Comparison of ENCODE assay signal across 10 mouse cellular contexts in the genomic region with DNA sequence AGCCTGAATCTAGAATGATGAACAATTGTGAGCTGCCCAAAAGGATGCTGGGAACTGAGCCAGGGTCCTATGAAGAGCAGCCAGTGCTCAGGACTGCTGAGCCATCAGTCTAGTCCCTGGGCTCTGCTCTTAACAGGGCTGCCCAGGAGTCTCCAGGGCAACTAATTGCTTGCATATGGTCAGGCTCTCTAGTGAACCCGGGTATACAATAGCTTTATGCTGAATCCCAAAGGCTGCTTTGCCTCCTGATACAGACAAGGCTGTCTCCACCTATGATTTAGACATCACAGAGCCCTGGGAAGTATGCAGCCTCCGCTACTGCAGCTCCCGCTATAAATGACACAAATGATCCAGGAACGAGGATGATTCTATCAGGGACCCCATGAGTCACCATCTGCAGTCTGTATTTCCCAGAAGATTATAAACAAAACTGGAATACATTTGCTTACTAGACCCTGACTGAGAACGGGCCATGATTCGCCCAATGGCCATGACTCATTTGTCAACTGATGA. TPM values are rescaled to one million over a fixed set of nuclear protein-coding genes. Genes with fewer than 3 reads are reported as not detected.
DNase-seq lines count a peak whose midpoint lies in the region; TF ChIP-seq lines count a peak whose summit lies in the region.
"Had no signal": no experiment of that assay in that cellular context is flagged by ENCODE, and none has a peak within 500 bp of the region (broad histone marks: within the 10 kb centered on the region; RNA-seq: fewer than 3 reads in every experiment).

No protein-coding gene starts in this region.

- H3K36me3 ChIP-seq in kidney, adult 2 months (ENCODE audit: control insufficient read depth, insufficient read depth, low read length) = no peaks in the 10 kb centered on the region
- H3K36me3 ChIP-seq: liver, embryonic 13.5 days had no signal

- WGBS in kidney, adult 2 months = 65% methylated on average over 6 of the region's 6 CpGs

- H3K27me3 ChIP-seq in kidney, adult 2 months (replicated peaks; ENCODE audit: control insufficient read depth, insufficient read depth, low read length) = no peaks in the 10 kb centered on the region
- H3K27me3 ChIP-seq: liver, embryonic 13.5 days had no signal

- no peaks in the 10 kb centered on the region for H3K4me1 ChIP-seq in kidney, adult 2 months (ENCODE audit: control insufficient read depth, insufficient read depth, low read length)

- no peak overlapping the region for H3K27ac ChIP-seq in kidney, adult 2 months (ENCODE audit: insufficient read depth, low read depth, low read length)
- H3K27ac ChIP-seq: liver, embryonic 13.5 days had no signal

- no peak for TF ChIP-seq POLR2A in kidney, adult 2 months (IDR thresholded peaks at IDR 0.05; ENCODE audit: low read depth, low read length)

- peak; percentile 63 to 71 for DNase-seq in cerebellum, postnatal 14 days
- DNase-seq in cerebellum, adult 9-10 months = no peak
- DNase-seq in MN1 (ENCODE audit: low spot score) = peak; percentile 82
- peak; percentile 27 for DNase-seq in fibroblast of lung, adult 2 months (ENCODE audit: low read depth)
- DNase-seq in mesoderm, embryonic 11.5 days (ENCODE audit: low read depth, low spot score) = peak; percentile 80
- no peak for DNase-seq in kidney, adult 2 months
- DNase-seq in frontal cortex, postnatal 10 days (ENCODE audit: low spot score in 2 of 2) = no peak
- no peak for DNase-seq in heart, adult 11 months
- DNase-seq: cerebellum, adult 8-10 months; liver, embryonic 13.5 days had no signal

- H3K4me3 ChIP-seq in kidney, adult 2 months (ENCODE audit: insufficient read depth, low read depth, low read length) = no peak overlapping the region
- H3K4me3 ChIP-seq: liver, embryonic 13.5 days had no signal

- no peak for TF ChIP-seq CTCF in kidney, adult 2 months (conservative IDR thresholded peaks at IDR 0.05; ENCODE audit: insufficient read depth, insufficient read length, low read depth, low read length)

RNA-seq across cellular contexts. Expression of gene Slc37a1, which starts 22.7 kb away (rescaled TPM):
- 6.3 and 6.5 TPM in 2 replicates for polyA plus RNA-seq in kidney, adult 2 months (2012; rRNA removed)

RNA-seq across cellular contexts. Expression of gene Rsph1, which starts 32.2 kb away (rescaled TPM):
- 0.73 and 1.1 TPM in 2 replicates for polyA plus RNA-seq in kidney, adult 2 months (2012; rRNA removed)

Comparison
In these comparisons a context has a peak if more than half of its experiments do, and no peak if none do; other contexts are left out.
1. DNase-seq: peak in cerebellum, postnatal 14 days (2 of 2), MN1 (single experiment), fibroblast of lung, adult 2 months (single experiment) and mesoderm, embryonic 11.5 days (single experiment); none in cerebellum, adult 9-10 months (single experiment), kidney, adult 2 months (single experiment), frontal cortex, postnatal 10 days (0 of 2) and heart, adult 11 months (single experiment).